Mouse (Mus musculus) hindbrain, embryonic 16.5 days (tissue): ENCODE results near the gene AU040320. TPM values are rescaled to one million over a fixed set of nuclear protein-coding genes. Genes with fewer than 3 reads are reported as not detected.

Experiments used
- ATAC-seq: fragments of 200-750 bp; cut with Nextera tagmentation; 2 replicates; pipeline ENCODE4 v1.8.0; 2017; ENCODE audit warnings: moderate TSS enrichment, moderate library complexity
- H3K27ac ChIP-seq: fragments of 300-500 bp; sonication (generic); 2 replicates; pipeline ENCODE4 v1.5.1; 2014; ENCODE audit warnings: low read depth, mild to moderate bottlenecking, control low read depth, low read length, moderate library complexity
- H3K27me3 ChIP-seq: fragments of 300-500 bp; sonication (generic); replicated peaks from 2 replicates; pipeline ENCODE4 v1.6.1; 2014; ENCODE audit warnings: low read length; ENCODE audit not compliant: control insufficient read depth, insufficient read depth
- H3K36me3 ChIP-seq: fragments of 300-500 bp; sonication (generic); 2 replicates; pipeline ENCODE4 v1.6.1; 2014; ENCODE audit warnings: mild to moderate bottlenecking, low read length, moderate library complexity, mixed read lengths; ENCODE audit not compliant: control insufficient read depth, insufficient read depth
- H3K4me1 ChIP-seq: fragments of 300-500 bp; sonication (generic); 2 replicates; pipeline ENCODE4 v1.6.1; 2014; ENCODE audit warnings: low read depth, low read length; ENCODE audit not compliant: control insufficient read depth, insufficient read depth
- H3K4me2 ChIP-seq: fragments of 300-500 bp; sonication (generic); 2 replicates; pipeline ENCODE4 v1.6.1; 2014; ENCODE audit warnings: mild to moderate bottlenecking, low read length, control low read depth, moderate library complexity
- H3K4me3 ChIP-seq: fragments of 300-500 bp; sonication (generic); 2 replicates; pipeline ENCODE4 v1.5.1; 2014; ENCODE audit warnings: mild to moderate bottlenecking, low read length, control low read depth, moderate library complexity
- H3K9ac ChIP-seq: fragments of 300-500 bp; sonication (generic); 2 replicates; pipeline ENCODE4 v1.6.1; 2014; ENCODE audit warnings: low read depth, mild to moderate bottlenecking, control low read depth, low read length, moderate library complexity
- H3K9me3 ChIP-seq: fragments of 300-500 bp; sonication (generic); 2 replicates; pipeline ENCODE4 v1.6.1; 2014; ENCODE audit warnings: mild to moderate bottlenecking, low read length, moderate library complexity; ENCODE audit not compliant: control insufficient read depth
- WGBS: fragments of 180-500 bp; shearing (Covaris S2); extraction: QIAGEN DNeasy Blood & Tissue Kit; methylation state at CpG from one replicate; pipeline ENCODE4 v1.1.7; 2014; 5-methylcytosine and 5-hydroxymethylcytosine counted together
- polyA plus RNA-seq: library from polyadenylated mRNA; unstranded; fragments of >200 nt; fragmentation: Nextera tagmentation; extraction: Ambion mirVana; gene quantifications from 2 replicates; pipeline ENCODE4 v1.2.1, GENCODE M21; 2015

The AU040320 gene
- polyA plus RNA-seq, 1 experiment from 2014 or later = 35.0 TPM

- no peak overlapping the region for H3K27ac ChIP-seq
- H3K9me3 ChIP-seq = no peaks in the 10 kb centered on the region
- no peaks in the 10 kb centered on the region for H3K36me3 ChIP-seq
- no peak overlapping the region for H3K9ac ChIP-seq
- H3K4me1 ChIP-seq = peaks cover 11% of the 10 kb centered on the region
- WGBS = 2% methylated on average over 52 of the region's 62 CpGs
- peaks cover 61% of the 10 kb centered on the region for H3K27me3 ChIP-seq
- peak overlapping the region; percentile 55 for H3K4me2 ChIP-seq
- ATAC-seq = no peak
- peak overlapping the region; percentile 32 for H3K4me3 ChIP-seq
Observed at GRCm38 (mm10) chr4:126735382-126736000, 17.9 kb upstream of the AU040320 start.

- peak within 1 kb of the TSS; percentile 32 for H3K4me3 ChIP-seq
- H3K27ac ChIP-seq = no peak within 1 kb of the TSS
- ATAC-seq = 0 out of 2 replicates have a peak, but pooled peaks have one; percentile 58
- no peaks in the 10 kb centered on the region for H3K36me3 ChIP-seq
- peaks cover 11% of the 10 kb centered on the region for H3K4me1 ChIP-seq
- WGBS = 1% methylated on average over 32 of the region's 32 CpGs
- no peaks in the 10 kb centered on the region for H3K9me3 ChIP-seq
- H3K27me3 ChIP-seq = peaks cover 56% of the 10 kb centered on the region
- peak within 1 kb of the TSS; percentile 55 for H3K4me2 ChIP-seq
- no peak within 1 kb of the TSS for H3K9ac ChIP-seq
Observed at GRCm38 (mm10) chr4:126736001-126736414, 17.3 kb upstream of the AU040320 start, which contains the start of gene Tfap2e. Gene Tfap2e (minus strand): TSS chr4:126736240.

- Histone ChIP-seq H3K4me2 (no peak overlapping the region), H3K36me3 (peaks cover 9% of the 10 kb centered on the region; the same call in 1 of the 2 replicates), H3K9me3 (no peaks in the 10 kb centered on the region), H3K27me3 (peaks cover 36% of the 10 kb centered on the region), H3K4me3 (no peak overlapping the region), H3K27ac (no peak overlapping the region), H3K4me1 (peaks cover 13% of the 10 kb centered on the region), H3K9ac (no peak overlapping the region)
- 20% methylated on average over 9 of the region's 10 CpGs for WGBS
- no peak for ATAC-seq
Observed at GRCm38 (mm10) chr4:126739966-126740676, 13.2 kb upstream of the AU040320 start.

GRCm38 (mm10) chr4:126741448-126741847 lies 11.9 kb upstream of the AU040320 start:
- peaks cover 19% of the 10 kb centered on the region for H3K36me3 ChIP-seq
- H3K27me3 ChIP-seq = peaks cover 26% of the 10 kb centered on the region
- H3K4me1 ChIP-seq = peaks cover 2% of the 10 kb centered on the region; the same call in 1 of the 2 replicates
- no peaks in the 10 kb centered on the region for H3K9me3 ChIP-seq
- H3K27ac ChIP-seq = no peak overlapping the region
- ATAC-seq = peak; percentile 68; the same call in 1 of the 2 replicates
- no peak overlapping the region; the same call in 1 of the 2 replicates for H3K9ac ChIP-seq
- 6% methylated on average over 12 of the region's 12 CpGs for WGBS
- H3K4me2 ChIP-seq = peak overlapping the region; percentile 39
- H3K4me3 ChIP-seq = no peak overlapping the region

- H3K4me2 ChIP-seq = no peak overlapping the region
- no peak overlapping the region for H3K4me3 ChIP-seq
- H3K27me3 ChIP-seq = peaks cover 14% of the 10 kb centered on the region
- H3K27ac ChIP-seq = no peak overlapping the region
- ATAC-seq = no peak
- H3K9ac ChIP-seq = no peak overlapping the region
- peaks cover 28% of the 10 kb centered on the region for H3K36me3 ChIP-seq
- H3K4me1 ChIP-seq = peaks cover 2% of the 10 kb centered on the region; the same call in 1 of the 2 replicates
- WGBS = 59% methylated on average over 2 of the region's 2 CpGs
- no peaks in the 10 kb centered on the region for H3K9me3 ChIP-seq
Observed at GRCm38 (mm10) chr4:126742976-126743375, 10.4 kb upstream of the AU040320 start.

GRCm38 (mm10) chr4:126743713-126744112 lies 9.6 kb upstream of the AU040320 start:
- Histone ChIP-seq H3K27me3 (peaks cover 8% of the 10 kb centered on the region), H3K9ac (no peak overlapping the region), H3K9me3 (no peaks in the 10 kb centered on the region), H3K4me2 (no peak overlapping the region), H3K36me3 (peaks cover 28% of the 10 kb centered on the region), H3K4me1 (peaks cover 2% of the 10 kb centered on the region; the same call in 1 of the 2 replicates), H3K4me3 (no peak overlapping the region), H3K27ac (no peak overlapping the region)
- ATAC-seq = no peak
- 11% methylated on average over 11 of the region's 11 CpGs for WGBS

DNA sequence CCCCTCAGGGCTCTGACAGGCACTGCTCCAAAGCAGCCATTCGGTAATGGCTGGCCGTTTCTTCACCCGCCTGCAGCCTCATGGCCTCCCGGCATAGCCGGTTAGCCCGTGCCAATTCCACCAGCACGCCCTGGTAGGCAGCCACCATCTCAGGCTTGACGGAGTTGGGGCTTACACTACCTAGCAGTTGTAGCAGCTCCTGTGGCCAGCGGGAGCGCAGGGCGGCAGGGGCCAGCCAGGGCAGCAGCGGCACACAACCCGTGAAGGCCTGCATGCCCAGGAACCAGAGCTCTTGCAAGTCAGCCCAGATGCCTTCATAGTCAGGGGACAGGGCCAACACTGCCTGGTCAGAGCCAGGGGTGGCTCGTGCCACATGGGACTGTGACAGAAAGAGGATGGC lies 8.5 kb upstream of the AU040320 start:
- peaks cover 12% of the 10 kb centered on the region for H3K4me1 ChIP-seq
- H3K36me3 ChIP-seq = peaks cover 28% of the 10 kb centered on the region
- H3K9me3 ChIP-seq = no peaks in the 10 kb centered on the region
- no peaks in the 10 kb centered on the region; the same call in 1 of the 2 replicates for H3K27me3 ChIP-seq
- H3K4me2 ChIP-seq = no peak overlapping the region
- no peak overlapping the region for H3K4me3 ChIP-seq
- 84% methylated on average over 14 of the region's 14 CpGs for WGBS
- no peak overlapping the region for H3K27ac ChIP-seq
- no peak for ATAC-seq
- no peak overlapping the region for H3K9ac ChIP-seq

- Histone ChIP-seq H3K4me1 (peaks cover 20% of the 10 kb centered on the region), H3K27ac (no peak overlapping the region), H3K4me2 (no peak overlapping the region), H3K4me3 (no peak overlapping the region), H3K27me3 (no peaks in the 10 kb centered on the region; the same call in 1 of the 2 replicates), H3K36me3 (peaks cover 28% of the 10 kb centered on the region), H3K9me3 (no peaks in the 10 kb centered on the region), H3K9ac (no peak overlapping the region; the same call in 1 of the 2 replicates)
- ATAC-seq = no peak
- 31% methylated on average over 13 of the region's 13 CpGs for WGBS
Observed at GRCm38 (mm10) chr4:126745506-126746193, 7.7 kb upstream of the AU040320 start.
